Mouse (Mus musculus): ENCODE data around the gene Pitpnm1. TPM values are rescaled to one million over a fixed set of nuclear protein-coding genes. Genes with fewer than 3 reads are reported as not detected.

Gene Pitpnm1
- 26.2 and 27.8 TPM in 2 replicates for polyA plus RNA-seq (2016; fragmentation: Nextera tagmentation; extraction: Ambion mirVana)

DNA sequence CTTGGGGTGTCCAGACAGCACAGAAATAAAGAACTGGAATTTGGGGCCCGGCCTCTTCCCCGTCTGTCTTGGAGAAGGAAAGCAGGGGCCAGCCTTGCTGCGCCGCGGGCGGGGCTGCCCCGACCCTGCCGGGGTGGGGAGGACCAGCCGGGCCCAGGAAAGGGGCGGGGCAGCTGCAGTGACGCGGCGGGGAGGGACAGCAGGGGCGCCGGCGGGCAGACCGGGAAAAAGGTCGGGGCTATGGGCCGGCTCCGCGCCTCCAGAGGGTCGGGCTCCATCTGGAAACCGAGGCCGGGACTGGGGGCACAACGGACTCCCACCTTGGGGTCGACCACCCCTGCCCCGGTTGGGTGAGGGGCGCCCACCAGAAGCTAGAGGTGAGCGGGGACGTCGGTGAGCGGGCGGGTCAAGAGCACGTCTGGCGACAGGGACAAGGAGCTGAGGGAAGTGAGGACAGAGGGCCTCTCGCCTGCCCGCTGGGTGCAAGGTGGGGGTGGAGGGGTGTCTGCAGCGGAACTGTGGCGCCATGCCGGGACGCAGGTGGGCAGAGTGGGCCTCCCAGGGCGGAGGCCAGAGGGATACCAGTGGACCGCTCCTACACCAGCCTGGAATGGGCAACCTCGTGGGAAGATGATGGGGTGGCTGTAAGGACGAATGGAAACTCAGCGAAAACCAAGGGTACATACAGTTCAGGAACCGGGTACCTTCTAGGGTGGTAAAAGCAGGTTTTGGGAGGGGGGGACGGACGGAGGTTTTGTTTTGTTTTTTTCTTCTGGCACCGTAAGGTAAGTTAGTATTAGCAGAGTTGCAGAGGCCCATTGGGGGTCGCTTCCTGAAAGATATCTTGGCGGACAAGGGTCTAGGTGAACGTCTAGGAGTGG lies at the start of gene Pitpnm1:
Gene Pitpnm1, plus strand, starts transcription at position 162 of the 881 bp plus-strand sequence.
- peaks cover 38% of the 10 kb centered on the region for H3K27me3 ChIP-seq (replicated peaks)
- peak within 1 kb of the TSS; percentile 92 for H3K4me2 ChIP-seq (replicated peaks)
- H3K4me3 ChIP-seq: peak within 1 kb of the TSS; percentile 50
- peak within 1 kb of the TSS; percentile 69 for H3K9ac ChIP-seq
- ATAC-seq (ENCODE audit: low FRiP score, low read depth): no peak
- no peaks in the 10 kb centered on the region for H3K9me3 ChIP-seq
- peaks cover 42% of the 10 kb centered on the region for H3K4me1 ChIP-seq
- WGBS: 2% methylated on average over 53 of the region's 53 CpGs
- H3K27ac ChIP-seq: no peak within 1 kb of the TSS
- no peaks in the 10 kb centered on the region for H3K36me3 ChIP-seq

DNA sequence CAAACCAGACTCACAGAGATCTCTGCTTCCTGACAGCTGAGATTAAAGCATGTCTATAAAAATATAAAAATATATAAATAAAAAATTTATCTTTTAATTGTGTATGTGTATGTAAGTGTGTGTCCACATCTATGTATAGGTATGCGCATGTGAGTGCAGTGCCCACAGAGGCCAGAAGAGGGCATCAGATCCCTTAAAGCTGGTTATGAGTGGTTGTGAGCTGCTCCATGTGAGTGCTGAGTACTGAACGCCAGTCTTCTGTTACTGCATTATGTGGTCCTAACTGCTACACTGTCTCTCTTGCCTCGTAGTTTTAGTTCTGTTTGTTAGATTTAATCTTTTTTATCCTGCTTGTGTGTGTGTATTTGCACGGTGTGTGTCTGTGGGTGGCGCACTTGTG lies 48.8 kb upstream of the Pitpnm1 start:
- ATAC-seq (ENCODE audit: low FRiP score, low read depth): no peak
- H3K4me2 ChIP-seq (replicated peaks): no peak overlapping the region
- no peaks in the 10 kb centered on the region for H3K36me3 ChIP-seq
- no peaks in the 10 kb centered on the region for H3K27me3 ChIP-seq (replicated peaks)
- no peak overlapping the region for H3K9ac ChIP-seq
- no peaks in the 10 kb centered on the region for H3K4me1 ChIP-seq
- H3K27ac ChIP-seq: no peak overlapping the region
- WGBS: 94% methylated on average over 5 of the region's 5 CpGs
- no peaks in the 10 kb centered on the region for H3K9me3 ChIP-seq
- H3K4me3 ChIP-seq: no peak overlapping the region

DNA sequence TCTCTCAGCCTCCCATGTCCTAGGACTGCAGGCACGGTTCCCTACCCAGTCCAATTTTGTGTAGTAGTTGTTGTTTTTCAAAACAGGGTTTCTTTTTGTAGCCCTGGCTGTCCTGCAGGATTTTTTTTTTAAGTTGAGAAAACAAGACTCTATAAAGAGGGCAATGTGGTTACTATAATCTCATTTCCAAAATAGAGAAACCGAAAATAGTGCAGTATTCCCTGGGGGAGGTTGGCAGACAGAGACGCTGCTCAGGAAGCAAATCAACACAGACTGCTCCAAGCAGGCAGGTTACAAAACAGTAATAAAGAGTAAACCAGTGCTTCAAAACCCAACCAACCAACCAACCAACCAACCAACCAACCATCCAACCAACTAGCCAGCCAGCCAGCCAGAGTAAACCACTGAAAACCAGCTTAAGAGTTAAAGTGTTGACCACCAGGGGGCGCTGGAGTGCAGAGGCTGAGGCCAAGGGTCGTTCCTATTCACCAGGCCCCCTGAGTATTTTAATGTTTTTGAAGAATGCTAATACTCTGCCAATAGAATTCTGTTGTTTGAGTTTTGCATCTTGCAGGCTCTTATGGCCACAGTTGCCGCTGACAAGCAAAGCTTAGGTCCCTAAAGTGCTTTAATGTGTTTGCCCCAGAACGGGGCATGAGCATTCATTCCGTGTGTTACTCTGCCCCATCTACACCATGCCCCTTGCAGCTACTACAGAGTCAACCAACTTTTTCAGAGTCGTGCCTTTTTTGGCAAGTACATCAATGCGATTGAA lies 47.9 kb upstream of the Pitpnm1 start:
- Histone ChIP-seq H3K36me3 (no peaks in the 10 kb centered on the region), H3K9me3 (no peaks in the 10 kb centered on the region), H3K4me2 (replicated peaks) (no peak overlapping the region), H3K27me3 (replicated peaks) (no peaks in the 10 kb centered on the region), H3K9ac (no peak overlapping the region), H3K4me3 (no peak overlapping the region), H3K4me1 (no peaks in the 10 kb centered on the region), H3K27ac (no peak overlapping the region)
- no peak for ATAC-seq (ENCODE audit: low FRiP score, low read depth)
- 56% methylated on average over 10 of the region's 10 CpGs for WGBS

DNA sequence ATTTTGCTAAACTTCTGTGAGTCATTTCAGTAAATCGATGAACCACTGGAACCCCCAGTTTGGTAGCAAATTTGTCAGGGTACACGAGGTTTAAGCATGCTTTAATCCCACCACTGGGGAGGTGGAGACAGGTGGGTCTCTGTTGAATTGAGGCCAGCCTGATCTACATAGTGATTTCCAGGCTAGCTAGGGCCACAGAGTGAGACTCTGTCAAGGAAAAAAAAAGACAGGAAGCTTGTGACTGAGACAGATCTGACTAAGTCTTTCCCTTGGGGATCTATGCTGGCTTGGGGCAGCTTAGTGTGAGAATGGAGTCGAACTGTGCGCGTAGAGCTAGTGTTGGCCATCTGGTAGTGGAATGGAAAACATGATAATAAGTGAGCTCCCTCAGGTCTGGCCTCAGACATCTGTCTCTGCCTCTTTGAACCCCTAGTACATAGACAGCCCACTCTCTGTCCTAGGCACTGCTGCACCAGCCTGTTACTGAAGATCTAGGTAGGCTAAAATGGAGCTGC lies 47.2 kb upstream of the Pitpnm1 start:
- no peaks in the 10 kb centered on the region for H3K9me3 ChIP-seq
- no peaks in the 10 kb centered on the region for H3K27me3 ChIP-seq (replicated peaks)
- H3K4me1 ChIP-seq: no peaks in the 10 kb centered on the region
- H3K9ac ChIP-seq: no peak overlapping the region
- H3K27ac ChIP-seq: no peak overlapping the region
- no peak overlapping the region for H3K4me3 ChIP-seq
- 83% methylated on average over 5 of the region's 5 CpGs for WGBS
- H3K36me3 ChIP-seq: no peaks in the 10 kb centered on the region
- ATAC-seq (ENCODE audit: low FRiP score, low read depth): no peak
- H3K4me2 ChIP-seq (replicated peaks): no peak overlapping the region

DNA sequence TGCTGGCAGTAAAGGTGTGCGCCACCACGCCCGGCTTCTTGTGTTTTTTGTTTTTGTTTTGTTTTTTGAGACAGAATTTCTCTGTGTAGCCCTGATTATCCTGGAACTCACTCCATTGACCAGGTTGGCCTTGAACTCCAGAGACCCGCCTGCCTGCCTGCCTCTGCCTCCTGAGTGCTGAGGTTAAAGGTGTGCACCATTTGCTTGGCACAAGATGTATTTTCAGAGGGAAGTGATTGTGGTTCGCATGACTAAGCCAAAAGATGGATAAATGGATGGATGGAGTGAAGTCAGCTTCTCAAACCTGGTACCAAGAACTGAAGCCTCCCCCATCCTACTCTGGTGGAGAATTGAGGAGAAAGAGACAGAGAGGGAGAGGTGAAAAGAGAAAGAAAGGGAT lies 45.2 kb upstream of the Pitpnm1 start:
- Histone ChIP-seq H3K27me3 (replicated peaks) (no peaks in the 10 kb centered on the region), H3K9ac (no peak overlapping the region), H3K27ac (no peak overlapping the region), H3K36me3 (no peaks in the 10 kb centered on the region), H3K4me2 (replicated peaks) (no peak overlapping the region), H3K4me1 (no peaks in the 10 kb centered on the region), H3K9me3 (no peaks in the 10 kb centered on the region), H3K4me3 (no peak overlapping the region)
- ATAC-seq (ENCODE audit: low FRiP score, low read depth): no peak
- 86% methylated on average over 5 of the region's 5 CpGs for WGBS

DNA sequence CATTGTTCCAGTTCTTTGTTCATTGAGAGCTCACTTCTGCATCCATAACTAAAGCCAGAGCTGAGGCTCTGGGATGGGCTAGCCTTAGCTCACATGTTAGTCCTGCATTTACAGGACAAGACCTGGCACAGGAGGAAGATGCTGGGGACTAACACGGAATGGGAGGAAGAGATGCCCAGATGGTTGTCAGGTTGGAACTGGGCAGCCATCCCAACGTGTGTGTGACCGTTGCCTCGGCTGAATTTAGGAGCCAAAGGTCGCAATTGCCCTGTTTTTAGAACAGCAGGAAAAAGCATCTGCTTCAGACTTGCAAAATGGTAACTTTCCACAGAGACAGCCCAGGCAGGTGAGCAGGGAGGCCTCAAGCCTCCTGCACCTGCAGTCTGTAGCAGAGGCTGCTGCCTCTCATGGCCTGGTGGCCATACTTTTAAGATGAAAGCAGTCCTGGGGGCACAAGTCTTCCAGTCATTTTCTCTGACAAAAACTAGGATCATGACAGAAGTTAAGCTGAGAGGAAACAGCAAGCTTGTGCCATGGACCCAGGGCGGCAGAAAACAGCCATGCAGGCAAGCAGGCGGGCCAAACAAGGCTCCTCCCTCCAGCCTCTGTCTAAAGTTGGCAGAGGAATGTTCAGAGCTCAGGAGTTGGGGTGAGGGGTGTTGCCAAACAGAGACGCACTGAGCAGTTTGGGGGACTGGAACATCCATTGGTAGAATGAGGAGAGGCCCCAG lies 44.4 kb upstream of the Pitpnm1 start:
- no peaks in the 10 kb centered on the region for H3K4me1 ChIP-seq
- H3K27me3 ChIP-seq (replicated peaks): no peaks in the 10 kb centered on the region
- H3K9me3 ChIP-seq: no peaks in the 10 kb centered on the region
- no peak overlapping the region for H3K9ac ChIP-seq
- WGBS: 73% methylated on average over 8 of the region's 8 CpGs
- H3K4me3 ChIP-seq: no peak overlapping the region
- ATAC-seq (ENCODE audit: low FRiP score, low read depth): no peak
- H3K27ac ChIP-seq: no peak overlapping the region
- H3K4me2 ChIP-seq (replicated peaks): no peak overlapping the region
- H3K36me3 ChIP-seq: no peaks in the 10 kb centered on the region

DNA sequence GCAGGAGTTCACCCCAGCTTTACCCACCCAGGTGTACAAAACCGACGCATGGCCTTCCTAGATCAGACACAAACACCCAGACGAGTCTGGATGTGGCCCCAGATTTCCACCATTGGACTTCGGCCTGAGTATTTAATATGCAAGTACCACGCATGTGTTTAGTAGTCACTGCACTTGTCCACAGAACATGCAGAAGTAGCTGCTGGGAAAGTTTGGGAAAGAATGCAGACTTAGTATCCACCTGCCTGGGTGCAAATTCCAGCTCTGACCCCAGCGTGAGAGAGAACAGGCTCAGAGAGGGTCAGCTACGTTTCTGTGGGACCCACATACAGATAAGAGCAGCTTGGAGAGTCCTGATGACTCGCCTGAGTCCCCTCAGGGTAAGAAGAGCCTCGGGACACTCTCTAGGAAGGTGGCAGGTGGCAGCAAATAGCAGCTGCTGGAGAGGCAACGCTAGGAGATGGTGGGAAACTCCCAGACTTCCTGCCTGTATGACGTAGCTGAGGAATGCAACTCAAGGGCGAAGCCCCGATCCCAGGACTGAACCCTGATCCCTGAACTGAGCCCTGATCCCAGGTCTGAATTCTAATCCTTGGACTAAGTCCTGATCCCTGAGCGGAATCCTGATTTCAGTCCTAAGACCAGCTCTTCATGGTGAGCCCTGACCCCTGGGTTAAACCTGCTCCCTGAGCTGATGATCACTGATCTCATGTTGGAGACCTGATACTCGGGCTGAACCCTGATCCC lies 43.7 kb upstream of the Pitpnm1 start:
- no peaks in the 10 kb centered on the region for H3K36me3 ChIP-seq
- H3K9me3 ChIP-seq: no peaks in the 10 kb centered on the region
- H3K4me3 ChIP-seq: no peak overlapping the region
- no peaks in the 10 kb centered on the region for H3K27me3 ChIP-seq (replicated peaks)
- H3K27ac ChIP-seq: no peak overlapping the region
- WGBS: 69% methylated on average over 15 of the region's 15 CpGs
- H3K4me2 ChIP-seq (replicated peaks): no peak overlapping the region
- no peak for ATAC-seq (ENCODE audit: low FRiP score, low read depth)
- H3K9ac ChIP-seq: no peak overlapping the region
- H3K4me1 ChIP-seq: no peaks in the 10 kb centered on the region

DNA sequence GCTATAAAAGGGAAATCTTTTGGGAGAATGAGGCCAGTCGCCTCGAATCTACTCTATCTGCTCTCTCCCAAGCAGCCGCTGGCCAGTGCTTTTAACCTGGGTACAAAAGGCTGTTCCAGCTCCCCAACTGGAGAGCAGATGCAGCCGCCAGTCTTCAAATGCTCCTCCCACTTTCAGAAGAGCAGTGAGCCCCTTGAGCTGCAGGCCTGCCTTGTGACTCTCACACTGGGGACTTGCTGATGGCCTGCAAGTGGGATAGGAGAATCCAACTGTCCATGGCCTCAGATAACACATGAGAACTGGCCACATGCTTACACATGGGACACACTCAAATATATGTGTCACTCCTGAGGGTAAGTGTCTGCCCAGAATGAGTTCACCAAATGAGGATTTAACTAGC lies 43.1 kb upstream of the Pitpnm1 start:
- no peak overlapping the region for H3K9ac ChIP-seq
- no peaks in the 10 kb centered on the region for H3K9me3 ChIP-seq
- ATAC-seq (ENCODE audit: low FRiP score, low read depth): no peak
- no peak overlapping the region for H3K27ac ChIP-seq
- no peaks in the 10 kb centered on the region for H3K36me3 ChIP-seq
- no peak overlapping the region for H3K4me3 ChIP-seq
- no peak overlapping the region for H3K4me2 ChIP-seq (replicated peaks)
- no peaks in the 10 kb centered on the region for H3K4me1 ChIP-seq
- H3K27me3 ChIP-seq (replicated peaks): no peaks in the 10 kb centered on the region
- 36% methylated on average over 4 of the region's 4 CpGs for WGBS

DNA sequence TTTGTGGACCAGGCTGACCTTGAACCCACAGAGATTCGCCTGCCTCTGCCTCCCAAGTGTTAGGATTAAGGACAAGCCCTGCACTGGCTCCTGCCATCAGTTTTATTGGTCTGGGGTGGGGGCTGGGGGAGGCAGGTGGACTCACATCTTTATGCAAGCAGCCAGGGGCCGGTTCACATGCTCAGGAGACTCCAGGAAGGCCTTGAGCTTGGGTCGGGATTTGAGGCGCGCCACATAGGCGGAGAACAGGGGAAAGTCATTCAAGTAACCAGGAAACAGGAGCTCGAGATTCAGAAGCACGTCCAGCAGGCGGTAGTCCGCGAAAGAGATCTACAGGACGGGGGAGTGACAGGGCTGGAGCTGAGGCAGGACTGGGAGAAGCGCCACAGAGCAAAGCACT lies 42.4 kb upstream of the Pitpnm1 start:
- 84% methylated on average over 13 of the region's 13 CpGs for WGBS
- no peak overlapping the region for H3K27ac ChIP-seq
- no peaks in the 10 kb centered on the region for H3K36me3 ChIP-seq
- H3K4me2 ChIP-seq (replicated peaks): no peak overlapping the region
- no peaks in the 10 kb centered on the region for H3K4me1 ChIP-seq
- no peak for ATAC-seq (ENCODE audit: low FRiP score, low read depth)
- no peak overlapping the region for H3K4me3 ChIP-seq
- H3K27me3 ChIP-seq (replicated peaks): no peaks in the 10 kb centered on the region
- no peaks in the 10 kb centered on the region for H3K9me3 ChIP-seq
- no peak overlapping the region for H3K9ac ChIP-seq

DNA sequence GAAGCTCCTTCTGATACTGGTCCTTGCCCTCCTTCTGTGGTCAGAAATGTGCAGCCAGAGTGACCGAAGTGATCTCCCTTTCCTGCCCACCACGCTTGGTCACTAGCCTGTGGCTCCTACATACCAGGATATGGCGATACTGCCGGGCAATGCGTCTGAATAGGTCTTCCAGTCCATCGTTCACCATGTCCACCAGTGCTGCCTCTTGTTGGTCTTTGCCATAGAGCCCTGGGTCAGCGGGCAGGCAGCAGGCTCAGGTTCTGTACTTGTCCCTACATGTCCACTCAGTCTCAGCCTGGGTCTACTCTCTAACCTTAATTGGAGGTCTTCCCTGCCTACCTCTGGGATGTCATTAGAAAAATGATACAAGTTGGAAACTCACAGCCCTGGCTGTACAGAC lies 41.8 kb upstream of the Pitpnm1 start:
- no peak for ATAC-seq (ENCODE audit: low FRiP score, low read depth)
- Histone ChIP-seq H3K36me3 (no peaks in the 10 kb centered on the region), H3K4me1 (no peaks in the 10 kb centered on the region), H3K4me3 (no peak overlapping the region), H3K4me2 (replicated peaks) (no peak overlapping the region), H3K9me3 (no peaks in the 10 kb centered on the region), H3K9ac (no peak overlapping the region), H3K27ac (no peak overlapping the region), H3K27me3 (replicated peaks) (no peaks in the 10 kb centered on the region)
- WGBS: 91% methylated on average over 7 of the region's 7 CpGs

DNA sequence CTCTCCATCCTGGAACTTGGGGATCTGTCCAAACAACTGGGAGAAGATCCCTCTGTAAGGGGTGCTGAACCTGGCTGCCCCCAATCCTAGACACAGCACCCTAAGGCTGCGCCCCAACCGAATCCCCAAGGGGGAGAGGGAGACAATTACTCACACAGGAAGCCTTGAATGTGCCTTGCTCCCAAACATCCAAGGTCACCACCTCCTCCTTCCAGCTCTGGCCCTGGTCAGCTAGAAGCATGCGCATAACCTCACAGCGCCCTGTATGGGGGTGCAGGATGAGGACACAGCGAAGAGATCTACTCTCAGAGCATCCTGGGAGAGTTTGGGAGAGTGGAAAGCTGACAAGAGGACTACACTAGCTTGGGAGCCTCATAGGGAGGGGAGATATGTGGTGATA lies 41.2 kb upstream of the Pitpnm1 start:
- ATAC-seq (ENCODE audit: low FRiP score, low read depth): no peak
- H3K9ac ChIP-seq: no peak overlapping the region

More for the DNA sequence above, 41.2 kb upstream of the Pitpnm1 start:
- no peak overlapping the region for H3K27ac ChIP-seq
- H3K36me3 ChIP-seq: no peaks in the 10 kb centered on the region
- no peak overlapping the region for H3K4me3 ChIP-seq
- 95% methylated on average over 5 of the region's 5 CpGs for WGBS
- H3K27me3 ChIP-seq (replicated peaks): no peaks in the 10 kb centered on the region
- no peaks in the 10 kb centered on the region for H3K4me1 ChIP-seq
- H3K4me2 ChIP-seq (replicated peaks): no peak overlapping the region
- H3K9me3 ChIP-seq: no peaks in the 10 kb centered on the region

Data from neural tube, embryonic 12.5 days (tissue).